Mouse (Mus musculus) ES-Bruce4 (cell line): ENCODE measurements around the gene Herc4.

ENCODE experiments used
- CTCF ChIP-seq: IDR thresholded peaks from one replicate; pipeline ENCODE4 v1.8.1; 2011; ENCODE audit warnings: low read depth, low read length
- POLR2A ChIP-seq: IDR thresholded peaks from one replicate; pipeline ENCODE4 v1.8.1; 2011; ENCODE audit warnings: low read length; ENCODE audit not compliant: insufficient read depth

DNA sequence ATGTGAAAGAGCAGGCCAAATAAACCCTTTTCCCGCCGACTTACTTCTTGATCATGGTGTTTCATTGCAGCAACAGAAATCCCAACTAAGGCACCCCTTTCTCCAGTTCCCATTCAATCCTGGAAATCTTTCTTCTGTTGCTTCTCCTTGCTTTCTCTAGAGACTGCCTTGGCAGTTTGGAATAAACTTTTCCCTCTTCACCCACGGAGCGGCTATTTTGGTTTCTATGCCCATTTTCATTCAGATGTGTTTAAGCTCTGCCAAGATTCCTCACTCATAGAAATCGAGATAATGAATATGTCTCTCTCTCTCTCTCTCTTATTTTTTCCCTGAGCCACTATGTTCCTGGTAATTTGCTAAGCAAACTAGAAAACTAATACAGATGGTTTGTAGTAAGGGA lies 108.5 kb downstream of the Herc4 start:
- TF ChIP-seq CTCF (no peak), POLR2A (no peak)
